Mouse (Mus musculus) hindbrain, embryonic 13.5 days (tissue): ENCODE measurements at regions not wholly inside any gene's neighbourhood (a gene's known extent, or its start where the extent isn't known, plus 50 kb on each side); places are given as distances from the start of the nearest gene placed in this dataset.

Experiments
- ATAC-seq: fragments of 200-750 bp; cut with Nextera tagmentation; 2 replicates; pipeline ENCODE4 v1.8.0; 2017; ENCODE audit warnings: moderate TSS enrichment; ENCODE audit not compliant: low FRiP score
- H3K27ac ChIP-seq: fragments of 300-500 bp; sonication (generic); 2 replicates; pipeline ENCODE4 v1.5.1; 2015; ENCODE audit warnings: inconsistent platforms, mild to moderate bottlenecking, moderate library complexity
- H3K27me3 ChIP-seq: fragments of 300-500 bp; sonication (generic); 2 replicates; pipeline ENCODE4 v1.6.1; 2015; ENCODE audit warnings: mild to moderate bottlenecking, inconsistent platforms
- H3K36me3 ChIP-seq: fragments of 300-500 bp; sonication (generic); 2 replicates; pipeline ENCODE4 v1.6.1; 2015; ENCODE audit warnings: mild to moderate bottlenecking, inconsistent platforms
- H3K4me1 ChIP-seq: fragments of 300-500 bp; sonication (generic); replicated peaks from 2 replicates; pipeline ENCODE4 v1.6.1; 2015; ENCODE audit warnings: inconsistent platforms
- H3K4me2 ChIP-seq: fragments of 300-500 bp; sonication (generic); 2 replicates; pipeline ENCODE4 v1.6.1; 2015; ENCODE audit warnings: inconsistent platforms, mild to moderate bottlenecking, moderate library complexity
- H3K4me3 ChIP-seq: fragments of 300-500 bp; sonication (generic); 2 replicates; pipeline ENCODE4 v1.5.1; 2015; ENCODE audit warnings: mild to moderate bottlenecking, inconsistent platforms
- H3K9ac ChIP-seq: fragments of 300-500 bp; sonication (generic); 2 replicates; pipeline ENCODE4 v1.6.1; 2015; ENCODE audit warnings: mild to moderate bottlenecking, inconsistent platforms
- H3K9me3 ChIP-seq: fragments of 300-500 bp; sonication (generic); 2 replicates; pipeline ENCODE4 v1.6.1; 2016; ENCODE audit warnings: inconsistent platforms
- WGBS: fragments of 180-500 bp; shearing (Covaris S2); methylation state at CpG from one replicate; pipeline ENCODE4 v1.1.7; 2015; 5-methylcytosine and 5-hydroxymethylcytosine counted together

DNA sequence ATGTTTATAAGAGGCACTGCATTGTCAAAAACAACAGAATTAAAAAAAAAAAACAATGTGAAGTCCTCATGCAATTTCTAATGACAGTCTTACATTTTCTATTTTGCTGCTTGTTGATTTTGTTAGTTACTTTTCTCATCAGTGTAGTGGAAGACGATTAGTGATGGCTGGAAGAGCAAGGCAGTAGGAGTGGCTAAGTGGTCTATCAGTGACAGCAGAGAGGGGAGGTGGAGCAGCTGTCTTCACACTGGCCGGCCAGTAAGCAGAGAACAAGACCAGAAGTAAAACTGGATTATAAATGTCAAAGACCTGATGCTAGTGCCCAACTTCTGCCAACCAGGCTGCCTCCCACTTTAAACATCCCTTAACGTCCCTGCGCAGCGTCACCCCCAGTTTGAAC is 265.6 kb upstream of the Fbxl7 start:
- H3K27ac ChIP-seq, result no peak overlapping the region
- ATAC-seq, result no peak
- H3K4me2 ChIP-seq, result no peak overlapping the region
- no peaks in the 10 kb centered on the region for H3K36me3 ChIP-seq
- no peaks in the 10 kb centered on the region for H3K9me3 ChIP-seq
- 80% methylated on average over 5 of the region's 5 CpGs for WGBS
- no peaks in the 10 kb centered on the region for H3K27me3 ChIP-seq
- no peak overlapping the region for H3K9ac ChIP-seq
- no peaks in the 10 kb centered on the region for H3K4me1 ChIP-seq
- H3K4me3 ChIP-seq, result no peak overlapping the region

DNA sequence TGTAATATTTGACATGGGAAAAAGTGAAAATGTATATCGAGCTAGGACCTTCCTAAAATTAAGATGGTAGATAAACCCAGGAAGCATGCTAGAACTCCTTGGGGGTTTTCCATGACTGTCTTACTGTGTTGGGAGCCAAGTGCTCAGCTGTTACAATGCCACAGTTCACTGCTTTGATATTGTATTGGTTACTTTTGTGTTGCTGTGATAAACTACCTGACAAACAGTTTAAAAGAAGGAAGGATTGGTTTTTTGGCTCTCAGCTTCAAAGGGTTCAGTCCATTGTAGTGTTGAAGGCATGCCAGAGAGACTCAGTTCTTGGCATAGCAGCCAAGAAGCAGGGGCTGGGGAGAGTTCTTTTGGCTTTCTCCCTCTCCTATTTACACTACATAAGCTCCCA is 272.1 kb upstream of the Fbxl7 start:
- Histone ChIP-seq H3K4me2 (no peak overlapping the region), H3K27ac (no peak overlapping the region), H3K27me3 (no peaks in the 10 kb centered on the region), H3K9ac (no peak overlapping the region), H3K4me1 (no peaks in the 10 kb centered on the region), H3K36me3 (no peaks in the 10 kb centered on the region), H3K9me3 (no peaks in the 10 kb centered on the region), H3K4me3 (no peak overlapping the region)
- no peak for ATAC-seq
- whole genome bisulfite sequencing, result 76% methylated on average over 1 of the region's 1 CpGs

DNA sequence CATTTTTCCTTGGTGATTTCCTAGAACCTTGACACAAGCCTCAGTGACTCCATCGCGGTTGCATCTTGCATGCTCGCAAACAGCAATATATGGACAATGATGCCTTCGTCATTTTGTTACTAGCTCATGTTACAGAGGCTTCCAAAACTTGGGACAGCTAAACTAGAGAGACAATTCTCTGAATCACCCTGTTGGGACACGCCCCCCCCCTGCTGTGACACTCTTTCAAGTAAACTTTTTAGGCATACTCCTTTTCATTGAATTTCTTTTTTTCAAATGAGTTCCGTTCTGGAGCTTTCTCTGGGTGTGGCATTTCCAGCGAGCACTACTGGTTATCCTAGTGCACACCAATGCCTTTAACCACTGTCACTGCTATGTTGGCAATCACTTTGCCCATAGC is 274.5 kb upstream of the Fbxl7 start:
- Histone ChIP-seq H3K4me3 (no peak overlapping the region), H3K27me3 (no peaks in the 10 kb centered on the region), H3K4me2 (no peak overlapping the region), H3K9me3 (no peaks in the 10 kb centered on the region), H3K4me1 (no peaks in the 10 kb centered on the region), H3K36me3 (no peaks in the 10 kb centered on the region), H3K27ac (no peak overlapping the region), H3K9ac (no peak overlapping the region)
- WGBS, result 92% methylated on average over 7 of the region's 7 CpGs
- ATAC-seq, result no peak

DNA sequence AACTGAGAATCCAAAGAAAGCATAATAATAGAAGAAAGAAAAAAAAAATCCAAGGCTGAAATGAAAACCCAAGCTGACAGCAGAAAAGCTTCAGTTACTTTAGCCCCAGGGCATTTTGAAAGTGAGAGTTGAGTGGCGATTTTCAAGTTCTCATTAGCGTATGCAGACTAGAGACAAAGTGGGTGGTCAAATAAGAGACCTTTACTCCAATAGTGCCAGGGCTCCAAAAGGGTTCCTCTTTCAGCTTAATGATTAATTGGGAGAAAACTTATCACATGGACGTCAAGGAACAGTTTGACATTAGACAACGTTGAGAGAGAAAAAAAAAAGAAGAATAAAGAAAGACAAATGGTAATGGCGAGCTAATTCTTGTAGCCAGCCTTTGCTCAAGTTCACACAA is 278.1 kb upstream of the Fbxl7 start:
- WGBS, result 35% methylated on average over 5 of the region's 5 CpGs
- no peak overlapping the region for H3K9ac ChIP-seq

GRCm38 (mm10) chr15:27178084-27178935 is 282.9 kb upstream of the Fbxl7 start:
- peak overlapping the region; percentile 25 for H3K4me2 ChIP-seq
- peaks cover 9% of the 10 kb centered on the region for H3K4me1 ChIP-seq
- peak overlapping the region; percentile 39; the same call in 1 of the 2 replicates for H3K9ac ChIP-seq
- 27% methylated on average over 13 of the region's 13 CpGs for WGBS
- no peaks in the 10 kb centered on the region for H3K27me3 ChIP-seq
- no peaks in the 10 kb centered on the region for H3K36me3 ChIP-seq
- no peak overlapping the region for H3K27ac ChIP-seq
- 0 out of 2 replicates have a peak overlapping the region, but pooled peaks have one; percentile 5 for H3K4me3 ChIP-seq
- no peaks in the 10 kb centered on the region for H3K9me3 ChIP-seq
- peak; percentile 61 for ATAC-seq

More for the DNA sequence above, 278.1 kb upstream of the Fbxl7 start:
- Histone ChIP-seq H3K27me3 (no peaks in the 10 kb centered on the region), H3K9me3 (no peaks in the 10 kb centered on the region), H3K4me3 (no peak overlapping the region), H3K27ac (no peak overlapping the region), H3K4me1 (peaks cover 7% of the 10 kb centered on the region), H3K36me3 (no peaks in the 10 kb centered on the region), H3K4me2 (no peak overlapping the region)
- ATAC-seq, result no peak

- ATAC-seq, result peak; percentile 61; the same call in 1 of the 2 replicates
- Histone ChIP-seq H3K4me3 (no peak overlapping the region), H3K27ac (no peak overlapping the region), H3K4me1 (no peaks in the 10 kb centered on the region), H3K4me2 (no peak overlapping the region), H3K36me3 (no peaks in the 10 kb centered on the region), H3K9ac (no peak overlapping the region), H3K27me3 (no peaks in the 10 kb centered on the region), H3K9me3 (no peaks in the 10 kb centered on the region)
- 54% methylated on average over 4 of the region's 4 CpGs for WGBS
Observed at GRCm38 (mm10) chr15:27189699-27190098, 276.8 kb upstream of the Ank start.

DNA sequence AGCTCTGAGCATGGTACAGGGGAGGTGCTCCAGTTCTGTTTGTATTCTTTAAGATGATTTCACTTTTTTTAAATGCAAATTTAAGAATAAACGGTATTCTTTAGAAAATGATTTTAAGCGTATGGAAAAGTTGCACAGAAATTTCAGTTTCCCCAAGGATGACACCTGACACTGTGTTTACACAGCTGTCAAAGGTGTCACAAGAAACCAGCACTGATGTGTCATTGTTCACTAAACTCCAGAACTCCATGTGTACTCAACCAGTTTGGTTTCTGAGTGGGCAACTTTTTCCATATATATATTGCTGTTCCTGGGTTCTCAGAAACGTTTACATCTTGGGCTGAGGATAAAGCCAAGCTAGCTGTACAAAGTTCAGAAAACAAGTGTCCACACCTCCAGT is 265.0 kb upstream of the Ank start:
- Histone ChIP-seq H3K4me1 (no peaks in the 10 kb centered on the region), H3K9ac (no peak overlapping the region), H3K4me2 (no peak overlapping the region), H3K36me3 (no peaks in the 10 kb centered on the region), H3K9me3 (no peaks in the 10 kb centered on the region), H3K27ac (no peak overlapping the region), H3K27me3 (no peaks in the 10 kb centered on the region), H3K4me3 (no peak overlapping the region)
- 84% methylated on average over 3 of the region's 3 CpGs for WGBS
- ATAC-seq, result no peak

- no peaks in the 10 kb centered on the region for H3K36me3 ChIP-seq
- H3K4me3 ChIP-seq, result no peak overlapping the region
- H3K9ac ChIP-seq, result no peak overlapping the region
- ATAC-seq, result no peak
- H3K4me1 ChIP-seq, result no peaks in the 10 kb centered on the region; the same call in 1 of the 2 replicates
- no peak overlapping the region for H3K27ac ChIP-seq
- no peak overlapping the region for H3K4me2 ChIP-seq
- 48% methylated on average over 6 of the region's 6 CpGs for WGBS
- no peaks in the 10 kb centered on the region for H3K9me3 ChIP-seq
- no peaks in the 10 kb centered on the region for H3K27me3 ChIP-seq
Observed at GRCm38 (mm10) chr15:27204888-27205287, 261.6 kb upstream of the Ank start.

DNA sequence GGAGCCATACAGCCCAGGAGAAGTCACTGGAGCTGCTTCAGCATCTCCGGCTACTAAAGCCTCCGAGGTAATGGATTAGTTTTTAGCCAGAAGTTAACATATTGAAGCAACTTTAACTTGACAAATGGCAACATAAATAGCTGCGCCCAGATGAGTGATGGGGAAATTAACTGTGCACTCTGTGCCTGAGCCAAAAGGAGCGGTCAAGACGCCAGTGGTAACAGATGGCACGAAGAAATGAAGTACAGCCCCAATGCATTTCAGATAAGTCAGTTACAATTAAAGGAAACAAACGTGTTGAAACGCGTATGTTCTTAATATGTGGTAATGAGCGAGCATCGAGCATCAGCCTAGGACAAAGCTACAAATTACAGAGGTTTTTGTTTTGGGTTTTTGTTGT is 259.0 kb upstream of the Ank start:
- Histone ChIP-seq H3K9ac (no peak overlapping the region), H3K27me3 (no peaks in the 10 kb centered on the region), H3K36me3 (no peaks in the 10 kb centered on the region), H3K9me3 (no peaks in the 10 kb centered on the region), H3K4me1 (no peaks in the 10 kb centered on the region; the same call in 1 of the 2 replicates), H3K4me3 (no peak overlapping the region), H3K4me2 (no peak overlapping the region), H3K27ac (no peak overlapping the region)
- WGBS, result 71% methylated on average over 11 of the region's 11 CpGs
- ATAC-seq, result no peak

DNA sequence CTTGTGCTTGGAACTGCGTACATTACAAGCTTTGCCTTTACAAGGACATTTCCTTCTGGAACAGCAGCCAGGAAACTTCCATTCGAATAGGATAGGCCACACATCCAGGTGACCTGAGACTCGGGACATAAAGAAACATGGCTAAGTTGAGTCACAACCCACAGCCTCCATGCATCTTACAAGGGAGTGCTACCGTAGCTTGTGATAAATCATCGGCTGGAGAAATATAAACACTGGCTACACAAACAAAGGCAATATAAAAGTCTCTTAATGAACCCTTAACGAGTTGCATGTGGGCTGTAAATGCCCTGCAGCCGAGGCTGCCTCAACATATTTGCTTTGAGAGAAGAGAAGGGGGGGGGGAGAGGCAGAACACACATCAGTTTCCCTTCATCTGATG is 250.1 kb upstream of the Ank start:
- no peak overlapping the region for H3K4me2 ChIP-seq

GRCm38 (mm10) chr15:27219126-27219738 is 247.2 kb upstream of the Ank start:
- Histone ChIP-seq H3K27ac (no peak overlapping the region), H3K4me2 (no peak overlapping the region), H3K9me3 (no peaks in the 10 kb centered on the region), H3K4me3 (no peak overlapping the region), H3K4me1 (no peaks in the 10 kb centered on the region), H3K9ac (no peak overlapping the region), H3K36me3 (no peaks in the 10 kb centered on the region), H3K27me3 (no peaks in the 10 kb centered on the region)
- WGBS, result 98% methylated on average over 3 of the region's 3 CpGs
- ATAC-seq, result no peak

More for the DNA sequence above, 250.1 kb upstream of the Ank start:
- no peaks in the 10 kb centered on the region for H3K36me3 ChIP-seq
- no peak overlapping the region for H3K27ac ChIP-seq
- H3K9ac ChIP-seq, result no peak overlapping the region
- H3K4me3 ChIP-seq, result no peak overlapping the region
- no peak for ATAC-seq
- H3K4me1 ChIP-seq, result no peaks in the 10 kb centered on the region
- WGBS, result 69% methylated on average over 7 of the region's 7 CpGs
- H3K27me3 ChIP-seq, result no peaks in the 10 kb centered on the region
- no peaks in the 10 kb centered on the region for H3K9me3 ChIP-seq

- Histone ChIP-seq H3K4me3 (no peak overlapping the region), H3K36me3 (no peaks in the 10 kb centered on the region), H3K27me3 (no peaks in the 10 kb centered on the region), H3K27ac (no peak overlapping the region), H3K9me3 (no peaks in the 10 kb centered on the region), H3K9ac (no peak overlapping the region), H3K4me1 (no peaks in the 10 kb centered on the region), H3K4me2 (no peak overlapping the region)
- ATAC-seq, result no peak
- 65% methylated on average over 14 of the region's 14 CpGs for WGBS
Observed at GRCm38 (mm10) chr15:27223610-27224511, 242.6 kb upstream of the Ank start.
